Mouse (Mus musculus) spleen, adult 2 months (tissue): ENCODE data around the gene Gm11444.

ENCODE experiments used
- CTCF ChIP-seq: fragments of 200-500 bp; IDR thresholded peaks from 2 replicates; pipeline ENCODE4 v1.5.1; 2011; ENCODE audit warnings: mild to moderate bottlenecking, inconsistent platforms; ENCODE audit not compliant: insufficient read depth, insufficient read length, insufficient replicate concordance; ENCODE audit errors: extremely low read depth
- POLR2A ChIP-seq: fragments of 200-500 bp; IDR thresholded peaks from 2 replicates; pipeline ENCODE4 v1.6.1; 2011; ENCODE audit warnings: low read depth, low read length, inconsistent platforms

- TF ChIP-seq POLR2A (no peak), CTCF (no peak)
Observed at GRCm38 (mm10) chr11:85885665-85886428, 35.7 kb upstream of the Gm11444 start, which contains the start of gene Tbx4.
